Mouse (Mus musculus) megakaryocyte progenitor cell, adult 5-6 weeks (primary cell): ENCODE measurements around the gene Triobp. TPM values are rescaled to one million over a fixed set of nuclear protein-coding genes. Genes with fewer than 3 reads are reported as not detected.
"Not testable (repeated sequence)": the region's sequence is repeated elsewhere in the genome, so short reads cannot be mapped to it uniquely, and the experiment has no call there.

Experiments
- ATAC-seq: replicated peaks from 2 replicates; pipeline ENCODE4 v1.8.0; 2016; ENCODE audit warnings: mild to moderate bottlenecking, moderate TSS enrichment, inconsistent platforms; ENCODE audit not compliant: poor library complexity
- total RNA-seq, 2 experiments: library from RNA; stranded (forward) in 1 of 2; stranded (reverse) in 1 of 2; fragments of 157-497, 149-512 nt in 1 of 2; fragments of 200-1000 nt in 1 of 2; gene quantifications; 2 replicates each; pipeline versions ENCODE4 v1.2.3 to v1.2.4; 2015 to 2017

Gene Triobp
- total RNA-seq, 2 experiments from 2014 or later, result 20.7 to 71.4 TPM

DNA sequence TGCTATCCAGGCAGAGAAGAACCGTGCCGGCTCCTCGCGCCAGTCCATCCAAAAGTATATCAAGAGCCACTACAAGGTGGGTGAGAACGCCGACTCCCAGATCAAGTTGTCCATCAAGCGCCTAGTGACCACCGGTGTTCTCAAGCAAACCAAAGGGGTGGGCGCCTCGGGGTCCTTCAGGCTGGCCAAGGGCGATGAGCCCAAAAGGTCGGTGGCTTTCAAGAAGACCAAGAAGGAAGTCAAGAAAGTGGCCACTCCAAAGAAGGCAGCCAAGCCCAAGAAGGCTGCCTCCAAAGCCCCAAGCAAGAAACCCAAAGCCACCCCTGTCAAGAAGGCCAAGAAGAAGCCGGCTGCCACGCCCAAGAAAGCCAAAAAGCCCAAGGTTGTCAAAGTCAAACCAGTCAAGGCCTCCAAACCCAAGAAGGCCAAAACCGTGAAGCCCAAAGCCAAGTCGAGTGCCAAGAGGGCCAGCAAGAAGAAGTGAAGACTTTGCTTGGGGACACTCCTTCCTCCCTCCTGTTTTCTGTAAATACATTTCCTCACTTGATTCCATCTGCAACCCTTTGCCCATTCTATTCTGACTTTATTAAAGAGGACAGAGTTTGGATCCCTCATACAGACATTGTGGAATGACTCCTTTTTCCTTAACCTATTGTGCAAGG, 81.4 kb downstream of the Triobp start:
- ATAC-seq, result no peak

DNA sequence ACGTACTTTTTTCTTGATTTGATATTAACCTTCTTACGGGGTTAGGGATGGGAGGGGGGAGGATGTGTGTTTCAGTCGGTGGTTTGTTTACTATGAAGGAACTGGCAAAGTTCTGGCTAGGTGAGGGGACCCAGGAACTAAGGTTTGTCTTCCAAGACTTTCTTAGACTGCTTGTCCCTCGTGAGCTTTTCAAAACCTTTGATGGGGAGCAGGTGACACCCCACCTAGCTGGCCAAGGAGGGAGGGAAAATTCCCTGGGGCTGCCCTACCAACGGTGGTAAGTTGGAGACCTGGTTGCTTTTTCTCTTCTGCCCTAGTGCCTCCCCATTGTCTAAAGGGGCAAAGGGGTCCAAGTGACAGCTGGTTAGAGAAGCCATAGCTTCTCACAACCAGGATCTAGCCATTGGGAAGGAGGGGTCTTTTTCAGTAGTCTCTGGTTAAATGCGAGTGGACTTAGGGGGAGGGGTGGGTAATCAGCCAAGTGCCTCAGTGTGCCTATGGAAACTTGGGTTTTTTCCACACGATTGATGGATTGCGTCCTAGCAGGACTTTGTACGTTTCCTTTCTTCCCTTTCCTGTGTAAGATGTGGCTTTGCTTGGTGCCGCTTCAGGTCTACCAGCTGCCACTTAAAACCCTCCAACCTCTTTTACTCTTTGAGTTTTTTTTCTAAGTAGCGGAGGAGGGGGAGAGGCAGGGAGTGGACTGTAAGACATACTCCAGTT, 82.2 kb downstream of the Triobp start:
- no peak for ATAC-seq

DNA sequence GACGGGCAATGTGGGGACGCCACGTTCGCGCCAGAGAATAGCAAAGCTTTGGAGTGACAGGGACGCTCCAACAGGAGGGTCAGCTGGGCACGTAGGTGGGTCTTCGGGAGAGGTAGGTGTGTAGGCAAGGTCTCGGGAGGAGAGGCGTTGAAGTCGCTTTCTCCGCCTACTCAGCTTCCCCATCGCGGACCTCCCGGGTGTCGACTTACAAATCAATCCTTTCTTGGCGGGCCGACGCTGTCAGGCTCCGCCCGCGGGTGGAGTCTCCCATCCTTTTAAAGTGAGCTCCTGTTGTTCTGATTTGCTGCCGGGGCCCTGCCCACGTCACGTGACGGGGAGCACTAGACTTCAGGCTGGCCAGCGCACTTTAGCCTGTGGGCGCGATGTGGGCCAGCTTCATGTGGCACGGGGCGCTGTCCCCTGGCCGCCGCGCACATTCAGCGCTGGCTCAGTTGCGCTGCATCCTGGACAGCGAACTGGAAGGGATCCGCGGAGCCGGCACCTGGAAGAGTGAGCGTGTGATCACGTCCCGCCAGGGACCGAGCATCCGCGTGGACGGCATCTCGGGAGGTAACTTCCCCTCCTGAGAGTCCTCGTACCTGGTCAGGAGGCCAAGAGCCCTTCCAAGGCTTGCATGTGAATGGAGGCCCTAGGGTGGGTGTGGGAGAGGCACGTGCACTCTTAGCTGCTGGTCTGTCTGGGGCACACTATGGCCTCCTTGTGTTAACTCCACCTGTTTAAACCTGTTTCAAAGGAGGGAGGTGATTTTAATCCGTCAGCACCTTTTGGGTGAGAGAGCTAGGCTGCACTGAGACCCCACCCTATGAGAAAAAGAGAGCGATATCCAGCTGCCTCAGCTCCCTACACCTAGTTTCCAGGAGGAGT, 83.3 kb downstream of the Triobp start:
- peak; percentile 64 for ATAC-seq

DNA sequence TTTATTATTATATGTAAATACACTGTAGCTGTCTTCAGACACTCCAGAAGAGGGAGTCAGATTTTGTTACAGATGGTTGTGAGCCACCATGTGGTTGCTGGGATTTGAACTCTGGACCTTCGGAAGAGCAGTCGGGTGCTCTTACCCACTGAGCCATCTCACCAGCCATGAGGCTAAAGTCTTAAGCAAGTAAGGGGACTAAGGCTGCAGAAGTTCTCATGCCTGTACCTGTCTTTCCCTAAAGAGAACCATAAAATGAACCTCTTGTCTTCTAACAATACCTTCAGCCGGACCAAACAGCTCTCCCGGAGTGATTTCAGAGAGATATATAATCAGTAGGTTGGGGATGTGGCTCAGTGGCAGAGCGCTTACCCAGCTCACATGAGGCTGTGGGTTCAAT, 84.4 kb downstream of the Triobp start:
- not testable (repeated sequence) for ATAC-seq

DNA sequence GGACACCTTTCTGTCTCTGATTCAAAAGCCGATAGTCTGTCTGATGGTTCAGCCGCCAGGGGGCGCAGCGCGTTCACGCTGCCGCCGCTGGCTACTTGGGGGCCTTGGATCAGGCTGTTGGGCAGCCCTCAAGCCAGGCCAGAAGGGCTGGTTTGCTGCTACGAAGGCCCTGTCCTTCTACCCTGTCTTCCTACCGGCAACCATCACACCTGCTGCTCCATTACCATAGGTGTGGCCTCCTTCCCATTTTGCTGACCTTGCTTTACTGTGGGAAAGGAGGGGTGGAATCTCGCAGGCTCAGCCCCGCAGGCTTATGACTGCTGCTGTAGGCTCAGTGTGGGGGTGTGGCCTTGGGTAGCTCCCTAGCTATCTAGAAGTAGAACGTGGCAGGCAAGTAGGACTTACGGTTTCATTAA, 90.4 kb downstream of the Triobp start:
- ATAC-seq, result peak; percentile 51

DNA sequence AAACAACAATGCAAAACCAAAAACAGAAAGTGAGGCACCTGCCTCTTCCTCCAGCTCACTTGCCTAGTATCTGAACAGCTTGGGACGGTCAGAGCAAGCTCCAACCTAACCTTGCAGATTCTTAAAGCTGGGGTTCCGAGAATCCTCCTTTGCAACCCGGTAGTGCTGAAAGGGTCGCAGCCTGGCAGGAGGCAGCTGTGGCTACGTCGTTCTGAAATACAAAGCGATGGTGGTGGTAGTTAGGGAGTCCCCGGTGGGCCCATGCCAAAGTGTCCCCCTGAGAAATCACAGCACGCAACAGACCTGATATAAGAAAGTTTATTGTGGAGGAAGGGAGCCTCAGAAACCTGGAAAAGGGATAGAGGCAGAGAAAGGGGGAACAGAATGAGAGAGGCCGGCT, 90.8 kb downstream of the Triobp start:
- ATAC-seq, result no peak

DNA sequence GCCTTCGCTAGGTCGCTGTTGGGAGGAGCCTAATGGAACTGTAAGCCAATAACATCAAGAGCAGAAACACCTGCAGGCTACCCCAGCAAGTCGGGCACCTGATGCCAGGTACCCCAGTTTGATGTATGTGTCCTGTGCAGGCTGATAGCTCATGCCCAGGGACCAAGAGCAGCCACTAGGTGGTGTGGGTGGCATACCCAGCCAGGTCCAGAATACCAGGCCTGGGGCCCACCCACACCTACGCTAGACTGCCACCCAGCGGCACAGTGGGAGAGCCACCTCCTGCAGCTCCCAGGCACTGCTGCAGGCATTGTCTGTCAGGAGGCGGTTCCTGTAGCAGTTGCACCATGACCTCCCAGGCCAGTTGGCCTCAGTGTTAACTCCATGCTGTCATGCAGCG, 91.3 kb downstream of the Triobp start:
- peak; percentile 91 for ATAC-seq

DNA sequence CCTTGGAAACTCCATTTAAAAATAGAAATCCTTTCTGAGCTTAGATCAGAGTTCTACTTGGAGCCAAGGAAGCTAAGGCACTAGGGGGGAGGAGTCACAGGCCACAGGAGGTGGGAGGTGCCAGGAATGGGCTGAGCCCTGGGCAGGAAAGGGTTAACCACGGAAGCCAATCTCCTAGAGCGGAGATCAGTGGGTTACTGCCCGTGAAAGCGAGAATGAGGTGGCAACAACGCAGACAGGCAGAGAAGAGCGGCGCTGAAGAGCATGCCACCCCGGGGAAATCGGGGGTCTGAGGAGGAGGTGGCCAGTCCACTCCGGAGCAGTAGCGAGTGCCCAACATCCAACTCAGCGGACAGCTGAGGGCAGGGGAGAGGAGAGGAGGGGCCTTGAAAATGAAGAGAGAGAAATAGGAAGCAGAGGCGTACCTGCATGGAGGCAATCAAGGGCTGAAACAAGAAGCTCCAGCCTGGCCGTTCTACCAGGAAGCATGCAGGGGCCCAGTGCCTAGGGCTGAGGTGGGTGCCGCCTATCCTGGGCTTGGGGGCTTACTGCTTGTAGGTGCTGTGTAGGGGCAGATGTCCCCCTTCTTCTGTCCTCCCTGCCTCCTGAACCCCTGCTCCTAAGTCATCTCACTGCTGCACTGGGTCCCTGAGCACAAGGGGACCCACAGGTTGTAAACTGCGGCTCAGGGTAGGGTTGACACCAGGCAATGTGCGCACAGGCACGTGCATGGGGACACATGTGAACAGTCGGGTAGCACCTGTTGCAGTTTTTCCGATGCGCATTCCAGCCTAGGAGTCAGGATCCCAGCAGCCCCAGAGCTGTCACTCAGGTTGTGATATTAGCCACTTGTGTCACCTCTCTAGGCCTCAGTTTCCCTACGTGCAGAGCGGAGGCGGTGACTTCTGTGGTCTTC, 93.2 kb downstream of the Triobp start:
- ATAC-seq, result peak; percentile 32

DNA sequence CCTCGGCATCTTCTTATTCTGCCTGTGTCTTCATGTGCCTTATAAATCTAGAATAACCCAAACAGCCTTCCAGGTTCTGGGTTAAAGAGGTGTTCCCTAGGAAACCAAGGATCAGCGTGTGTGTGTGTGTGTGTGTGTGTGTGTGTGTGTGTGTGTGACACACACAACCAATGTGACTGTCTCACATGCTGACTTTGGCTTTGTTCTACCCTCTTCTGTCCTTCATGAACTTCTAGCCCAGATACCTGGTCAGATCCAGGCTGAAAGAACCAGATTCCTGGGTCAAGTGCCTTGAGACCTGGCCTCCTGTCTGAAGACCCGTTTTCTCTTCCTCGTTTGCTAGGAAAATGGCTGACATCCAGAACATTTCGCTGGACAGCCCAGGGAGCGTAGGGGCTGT, 94.1 kb downstream of the Triobp start, which contains the start of gene Galr3:
Gene Galr3, plus strand, starts transcription at position 301 of the 400 bp plus-strand sequence.
- no peak for ATAC-seq

DNA sequence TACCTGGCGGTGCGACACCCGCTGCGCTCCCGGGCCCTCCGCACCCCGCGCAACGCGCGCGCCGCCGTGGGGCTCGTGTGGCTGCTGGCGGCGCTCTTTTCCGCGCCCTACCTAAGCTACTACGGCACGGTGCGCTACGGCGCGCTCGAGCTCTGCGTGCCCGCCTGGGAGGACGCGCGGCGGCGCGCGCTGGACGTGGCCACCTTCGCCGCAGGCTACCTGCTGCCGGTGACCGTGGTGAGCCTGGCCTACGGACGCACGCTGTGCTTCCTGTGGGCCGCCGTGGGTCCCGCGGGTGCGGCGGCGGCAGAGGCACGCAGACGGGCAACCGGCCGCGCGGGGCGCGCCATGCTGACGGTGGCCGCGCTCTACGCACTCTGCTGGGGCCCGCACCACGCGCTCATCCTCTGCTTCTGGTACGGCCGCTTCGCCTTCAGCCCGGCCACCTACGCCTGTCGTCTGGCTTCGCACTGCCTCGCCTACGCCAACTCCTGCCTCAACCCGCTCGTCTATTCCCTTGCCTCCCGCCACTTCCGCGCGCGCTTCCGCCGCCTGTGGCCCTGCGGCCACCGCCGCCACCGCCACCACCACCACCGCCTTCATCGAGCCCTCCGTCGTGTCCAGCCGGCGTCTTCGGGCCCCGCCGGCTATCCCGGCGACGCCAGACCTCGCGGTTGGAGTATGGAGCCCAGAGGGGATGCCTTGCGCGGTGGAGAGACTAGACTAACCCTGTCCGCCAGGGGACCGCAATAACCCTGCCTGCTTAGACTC, 95.4 kb downstream of the Triobp start:
- ATAC-seq, result no peak

DNA sequence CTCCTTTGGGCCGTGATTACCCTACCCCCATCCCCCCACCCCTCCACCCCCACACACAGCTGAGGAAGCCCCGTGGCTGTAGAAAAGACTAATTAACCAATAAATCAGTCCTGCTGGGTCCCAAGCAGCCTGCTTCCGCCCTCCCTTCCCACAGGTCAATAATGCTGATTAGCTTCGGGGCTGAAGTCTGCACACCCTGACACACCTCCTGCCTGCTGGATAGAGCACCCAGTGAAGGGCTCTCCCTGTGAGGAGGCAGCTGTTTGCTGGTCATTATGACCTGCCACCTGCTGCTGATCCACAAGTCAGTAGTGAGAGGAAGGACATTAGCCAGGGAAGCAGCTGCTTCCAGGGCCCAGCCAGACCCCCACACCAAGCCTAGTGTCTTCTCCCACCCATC, 97.3 kb downstream of the Triobp start:
- no peak for ATAC-seq

DNA sequence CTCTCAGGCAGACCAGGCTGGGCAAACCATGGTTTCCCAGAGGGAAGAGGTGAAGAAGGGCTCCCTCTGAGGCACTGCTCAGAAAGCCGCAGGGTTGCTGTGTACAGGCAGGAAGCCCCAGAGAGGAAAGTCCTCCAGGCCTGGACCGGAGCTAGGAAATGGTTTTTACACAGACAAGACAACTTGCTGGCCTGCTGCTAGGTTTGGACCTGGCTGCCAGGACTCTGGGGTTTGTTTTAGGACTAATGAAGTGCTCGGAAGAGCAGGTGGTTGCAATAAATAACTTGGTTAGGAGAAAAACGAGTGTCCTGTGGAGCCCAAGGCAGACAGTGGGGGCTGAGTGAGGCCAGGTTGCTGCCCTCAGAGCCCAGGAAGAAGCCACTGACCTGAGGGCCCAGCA, 100.7 kb downstream of the Triobp start:
- ATAC-seq, result no peak

DNA sequence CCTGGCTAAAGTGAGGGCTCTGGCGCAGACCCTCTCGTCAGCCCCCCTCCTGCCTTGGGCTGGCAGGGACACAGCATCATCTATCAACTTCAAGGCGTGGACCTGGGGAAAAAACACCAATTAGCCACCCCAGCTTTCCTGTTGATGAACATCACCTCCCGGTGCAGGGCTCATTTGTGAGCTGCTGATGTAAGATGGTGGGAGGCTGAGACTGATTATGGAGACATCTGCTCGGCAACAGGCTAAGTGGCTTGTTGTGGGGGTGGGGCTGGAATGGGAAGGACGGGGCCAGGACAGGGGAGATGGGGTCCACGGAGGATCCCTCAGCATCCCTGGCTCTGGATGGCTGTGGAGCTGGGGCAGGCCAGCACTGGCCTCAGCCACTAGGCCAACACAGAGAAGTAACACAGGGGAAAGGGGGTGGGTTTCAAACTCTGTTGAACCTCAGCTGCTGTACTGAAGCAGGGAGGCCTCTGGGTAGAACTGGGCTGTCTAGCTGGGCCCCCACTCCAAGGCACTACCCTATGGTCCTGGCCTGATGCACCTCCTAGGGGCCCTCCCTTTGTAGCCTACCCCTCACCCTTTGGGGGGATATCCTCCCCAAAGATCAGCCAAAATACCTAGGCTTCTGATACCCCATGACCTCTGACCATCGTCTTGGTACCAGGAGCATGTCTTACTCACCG, 102.8 kb downstream of the Triobp start:
- ATAC-seq, result no peak

DNA sequence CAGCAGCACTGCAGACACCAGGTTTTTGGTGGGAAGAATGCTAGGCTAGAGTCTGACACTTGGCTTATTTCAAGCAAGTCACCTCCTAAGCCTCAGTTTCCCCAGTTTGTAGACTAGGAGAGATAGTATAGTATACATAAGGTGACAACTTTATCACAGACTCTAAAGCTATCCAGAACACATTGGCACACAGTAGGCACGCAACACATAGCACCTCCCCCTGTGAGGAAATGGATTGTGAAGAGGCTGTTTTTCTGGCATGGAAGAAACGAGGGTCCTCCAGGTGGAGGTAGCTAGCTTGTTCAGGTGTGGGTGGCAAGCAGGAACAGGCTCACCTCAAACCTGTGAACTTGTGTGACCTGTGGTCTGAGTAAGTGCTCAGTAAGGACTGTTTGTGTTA, 103.4 kb downstream of the Triobp start:
- no peak for ATAC-seq

DNA sequence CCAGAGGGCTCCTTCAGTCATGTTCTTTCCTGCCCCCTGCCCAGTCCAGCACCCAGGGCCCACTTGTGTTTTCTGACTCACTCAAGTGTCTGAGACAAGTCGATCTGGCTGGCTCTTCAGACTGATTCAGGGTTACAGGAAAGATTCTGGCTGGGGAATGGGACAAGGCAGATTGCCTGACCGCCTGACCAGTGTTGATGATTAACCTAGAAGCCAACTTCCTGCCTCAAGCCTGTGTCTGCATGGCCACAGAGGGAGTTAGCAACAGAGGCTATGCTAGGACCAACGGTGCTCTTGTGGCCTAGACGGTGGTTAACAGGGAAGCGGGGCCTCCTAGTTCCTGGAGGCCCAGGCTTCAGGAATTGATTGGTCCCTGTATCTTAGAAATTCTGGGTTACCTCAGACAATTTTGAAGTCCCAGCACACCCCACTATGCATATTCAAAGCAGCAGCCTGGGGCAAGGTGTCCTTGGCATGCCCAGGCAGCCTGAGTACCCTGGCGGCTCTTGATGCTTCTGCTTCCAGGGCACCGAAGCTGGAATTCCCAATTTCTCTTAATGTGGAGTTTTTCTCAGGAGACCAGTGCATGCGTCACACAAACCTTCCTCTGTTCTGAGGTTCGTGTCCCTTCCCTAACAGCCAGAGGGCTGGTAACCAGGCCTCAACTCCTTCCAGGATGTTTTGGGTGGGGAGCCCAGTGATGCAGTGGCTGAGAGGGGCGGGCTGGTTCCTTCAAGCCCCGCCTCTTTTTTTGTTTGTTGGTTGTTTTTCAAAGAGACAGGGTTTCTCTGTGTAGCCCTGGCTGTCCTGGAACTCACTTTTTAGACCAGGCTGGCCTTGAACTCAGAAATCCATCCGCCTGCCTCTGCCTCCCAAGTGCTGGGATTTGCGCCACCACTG, 104.2 kb downstream of the Triobp start:
- ATAC-seq, result peak; percentile 45

DNA sequence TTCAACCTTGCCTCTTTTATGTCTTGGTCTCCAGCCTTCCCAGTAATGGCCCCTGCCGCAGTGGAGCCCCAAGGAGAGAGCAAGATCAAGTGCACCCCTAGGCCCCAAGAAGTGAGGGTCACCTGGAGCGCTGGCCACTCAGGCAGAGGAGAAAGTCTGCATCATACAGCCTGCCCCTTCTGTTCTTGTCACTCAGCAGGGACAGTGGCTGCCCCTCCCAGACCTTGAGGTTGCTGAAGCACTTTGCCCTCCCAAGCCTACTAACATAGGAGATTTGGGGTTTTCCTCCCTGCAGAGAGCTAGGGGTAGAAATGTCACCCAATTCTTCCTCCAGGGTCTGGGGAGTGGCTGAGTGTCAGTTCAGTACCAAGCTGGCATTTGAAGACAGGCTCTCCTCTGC, 104.8 kb downstream of the Triobp start:
- no peak for ATAC-seq
